Mouse (Mus musculus) E14TG2a.4 (cell line): ENCODE results near the gene Hnrnpll.

ENCODE experiments used
- CTCF ChIP-seq: conservative IDR thresholded peaks from 2 replicates; pipeline ENCODE4 v1.5.1; 2014; ENCODE audit warnings: low read length
- NANOG ChIP-seq: IDR thresholded peaks from 2 replicates; pipeline ENCODE4 v1.6.1; 2014; ENCODE audit warnings: borderline replicate concordance, low read length, mixed read lengths
- POU5F1 ChIP-seq: IDR thresholded peaks from 2 replicates; pipeline ENCODE4 v1.6.1; 2014; ENCODE audit warnings: low read length, borderline replicate concordance

DNA sequence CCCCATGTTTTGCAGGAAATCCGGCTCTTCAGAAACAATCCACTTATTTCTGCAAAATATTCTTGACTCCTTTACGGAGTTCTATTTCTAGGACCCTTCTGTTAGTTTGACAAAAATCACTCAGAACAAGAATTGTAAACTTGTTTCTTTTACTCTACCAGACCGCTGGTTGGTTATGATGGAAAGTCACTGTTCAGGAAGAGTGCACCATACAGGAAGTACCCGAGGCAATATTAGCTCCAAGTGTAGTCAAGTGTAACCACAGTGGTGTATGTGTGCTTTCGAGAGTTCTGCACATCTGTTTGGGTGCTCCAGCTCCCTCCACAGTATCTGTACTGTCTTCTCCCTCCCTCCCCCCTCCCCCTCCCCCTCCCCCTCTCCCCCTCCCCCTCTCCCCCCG lies 5.1 kb upstream of the Hnrnpll start:
- TF ChIP-seq CTCF = no peak
- TF ChIP-seq NANOG = no peak
- no peak for TF ChIP-seq POU5F1
